Mouse (Mus musculus) heart, adult 18-20 months (tissue): ENCODE measurements around the gene Znfx1. TPM values are rescaled to one million over a fixed set of nuclear protein-coding genes. Genes with fewer than 3 reads are reported as not detected.
"Not testable (repeated sequence)": the region's sequence is repeated elsewhere in the genome, so short reads cannot be mapped to it uniquely, and the experiment has no call there.

ENCODE experiments used
- DNase-seq, 2 experiments: peaks; one replicate each; pipeline ENCODE4 v3.0.0; 2021 to 2022; ENCODE audit warnings: mixed read lengths in 1 of 2
- total RNA-seq, 2 experiments: library from RNA; stranded (reverse); gene quantifications; 2 replicates each; pipeline ENCODE4 v1.2.3; 2021

Znfx1 gene
- total RNA-seq, 2 experiments from 2014 or later: 40.6 to 45.6 TPM

- DNase-seq: no peak
These were observed 14.0 kb downstream of the Znfx1 start for GRCm38 (mm10) chr2:167048698-167049358.

- no peak for DNase-seq
These were observed 14.6 kb downstream of the Znfx1 start for GRCm38 (mm10) chr2:167048223-167048622.

GRCm38 (mm10) chr2:167043400-167044121 lies 19.3 kb downstream of the Znfx1 start:
- peak in 1 of 2 experiments; percentile 37 for DNase-seq

- no peak for DNase-seq
These were observed 23.4 kb downstream of the Znfx1 start for GRCm38 (mm10) chr2:167039386-167039785.

- DNase-seq: no peak
These were observed 24.1 kb downstream of the Znfx1 start for GRCm38 (mm10) chr2:167038716-167039115.

- no peak for DNase-seq
These were observed 24.5 kb downstream of the Znfx1 start for GRCm38 (mm10) chr2:167038297-167038696.

GRCm38 (mm10) chr2:167037710-167038109 lies 25.1 kb downstream of the Znfx1 start:
- no peak for DNase-seq

GRCm38 (mm10) chr2:167030507-167030906 lies 32.3 kb downstream of the Znfx1 start:
- DNase-seq: no peak

- no peak for DNase-seq
These were observed 34.3 kb downstream of the Znfx1 start for GRCm38 (mm10) chr2:167028553-167028952.

- DNase-seq: no peak
These were observed 43.4 kb downstream of the Znfx1 start for GRCm38 (mm10) chr2:167019396-167019795.

- DNase-seq: no peak
These were observed 47.5 kb downstream of the Znfx1 start for GRCm38 (mm10) chr2:167015382-167015718.

GRCm38 (mm10) chr2:167014702-167015381 lies 48.0 kb downstream of the Znfx1 start, which contains the start of gene Ddx27:
Ddx27 (plus strand) TSS chr2:167015193.
- peak; percentile 94 to 97 for DNase-seq

- DNase-seq: no peak
These were observed 52.3 kb downstream of the Znfx1 start for GRCm38 (mm10) chr2:167010546-167010945.

- no peak for DNase-seq
These were observed 53.3 kb downstream of the Znfx1 start for GRCm38 (mm10) chr2:167009483-167009882.

GRCm38 (mm10) chr2:167007565-167007964 lies 55.2 kb downstream of the Znfx1 start:
- not testable (repeated sequence) for DNase-seq

- DNase-seq: no peak
These were observed 55.8 kb downstream of the Znfx1 start for GRCm38 (mm10) chr2:167007001-167007491.

GRCm38 (mm10) chr2:167006355-167006754 lies 56.5 kb downstream of the Znfx1 start:
- DNase-seq: no peak

GRCm38 (mm10) chr2:167004099-167004854 lies 58.5 kb downstream of the Znfx1 start:
- DNase-seq: peak; percentile 71 to 83

- DNase-seq: no peak
These were observed 61.3 kb downstream of the Znfx1 start for GRCm38 (mm10) chr2:167001486-167001885.

- DNase-seq: no peak
These were observed 66.3 kb downstream of the Znfx1 start for GRCm38 (mm10) chr2:166996533-166996894.

GRCm38 (mm10) chr2:166995796-166996532 lies 66.9 kb downstream of the Znfx1 start, which contains the start of gene Stau1:
Stau1 (minus strand) TSS chr2:166996299.
- DNase-seq: peak; percentile 92 to 98
